Mouse (Mus musculus): Measurements from ENCODE around the gene Ptch1. TPM values are rescaled to one million over a fixed set of nuclear protein-coding genes. Genes with fewer than 3 reads are reported as not detected.
A peak's percentile ranks its signal among the peaks of the same experiment; 100 is the strongest.

Gene Ptch1
- polyA plus RNA-seq, 1 experiment = 22.3 TPM

- peaks cover 16% of the 10 kb centered on the region for H3K4me1 ChIP-seq (ENCODE audit: control insufficient read depth, insufficient read depth, low read length)
- TF ChIP-seq CTCF (IDR thresholded peaks at IDR 0.05; ENCODE audit: extremely low read depth, insufficient read depth, low read length) (no peak), POLR2A (IDR thresholded peaks at IDR 0.05; ENCODE audit: extremely low read depth, insufficient read depth, low read length) (no peak)
- no peak overlapping the region for H3K4me3 ChIP-seq (ENCODE audit: insufficient read depth, low read length)
- H3K27ac ChIP-seq (ENCODE audit: insufficient read depth, low read length) = no peak overlapping the region
Observed at GRCm38 (mm10) chr13:63554569-63554968, 18.8 kb downstream of the Ptch1 start.

- Histone ChIP-seq H3K4me1 (ENCODE audit: control insufficient read depth, insufficient read depth, low read length) (peaks cover 19% of the 10 kb centered on the region), H3K4me3 (ENCODE audit: insufficient read depth, low read length) (no peak overlapping the region), H3K27ac (ENCODE audit: insufficient read depth, low read length) (no peak overlapping the region)
- TF ChIP-seq CTCF (IDR thresholded peaks at IDR 0.05; ENCODE audit: extremely low read depth, insufficient read depth, low read length) = no peak
Observed at GRCm38 (mm10) chr13:63553436-63553835, 20.0 kb downstream of the Ptch1 start.

- no peak overlapping the region for H3K27ac ChIP-seq (ENCODE audit: insufficient read depth, low read length)
- no peak overlapping the region for H3K4me3 ChIP-seq (ENCODE audit: insufficient read depth, low read length)
- TF ChIP-seq POLR2A (IDR thresholded peaks at IDR 0.05; ENCODE audit: extremely low read depth, insufficient read depth, low read length) (no peak), CTCF (IDR thresholded peaks at IDR 0.05; ENCODE audit: extremely low read depth, insufficient read depth, low read length) (no peak)
- H3K4me1 ChIP-seq (ENCODE audit: control insufficient read depth, insufficient read depth, low read length) = peaks cover 19% of the 10 kb centered on the region
Observed at GRCm38 (mm10) chr13:63552291-63552932, 21.0 kb downstream of the Ptch1 start.

GRCm38 (mm10) chr13:63551552-63552290 lies 21.7 kb downstream of the Ptch1 start:
- H3K4me1 ChIP-seq (ENCODE audit: control insufficient read depth, insufficient read depth, low read length) = peaks cover 19% of the 10 kb centered on the region
- no peak overlapping the region for H3K4me3 ChIP-seq (ENCODE audit: insufficient read depth, low read length)
- TF ChIP-seq CTCF (IDR thresholded peaks at IDR 0.05; ENCODE audit: extremely low read depth, insufficient read depth, low read length) = no peak
- no peak for TF ChIP-seq POLR2A (IDR thresholded peaks at IDR 0.05; ENCODE audit: extremely low read depth, insufficient read depth, low read length)
- no peak overlapping the region for H3K27ac ChIP-seq (ENCODE audit: insufficient read depth, low read length)

- no peak for TF ChIP-seq POLR2A (IDR thresholded peaks at IDR 0.05; ENCODE audit: extremely low read depth, insufficient read depth, low read length)
- TF ChIP-seq CTCF (IDR thresholded peaks at IDR 0.05; ENCODE audit: extremely low read depth, insufficient read depth, low read length) = no peak
- Histone ChIP-seq H3K4me1 (ENCODE audit: control insufficient read depth, insufficient read depth, low read length) (peaks cover 17% of the 10 kb centered on the region), H3K27ac (ENCODE audit: insufficient read depth, low read length) (no peak overlapping the region), H3K4me3 (ENCODE audit: insufficient read depth, low read length) (no peak overlapping the region)
Observed at GRCm38 (mm10) chr13:63550367-63550766, 23.0 kb downstream of the Ptch1 start.

GRCm38 (mm10) chr13:63549210-63549609 lies 24.2 kb downstream of the Ptch1 start:
- H3K27ac ChIP-seq (ENCODE audit: insufficient read depth, low read length) = peak overlapping the region; percentile 3; the same call in 1 of the 2 replicates
- TF ChIP-seq CTCF (IDR thresholded peaks at IDR 0.05; ENCODE audit: extremely low read depth, insufficient read depth, low read length) = no peak
- no peak for TF ChIP-seq POLR2A (IDR thresholded peaks at IDR 0.05; ENCODE audit: extremely low read depth, insufficient read depth, low read length)
- H3K4me3 ChIP-seq (ENCODE audit: insufficient read depth, low read length) = no peak overlapping the region
- peaks cover 17% of the 10 kb centered on the region for H3K4me1 ChIP-seq (ENCODE audit: control insufficient read depth, insufficient read depth, low read length)

- H3K4me3 ChIP-seq (ENCODE audit: insufficient read depth, low read length) = no peak overlapping the region
- H3K27ac ChIP-seq (ENCODE audit: insufficient read depth, low read length) = peak overlapping the region; percentile 21; the same call in 1 of the 2 replicates
- TF ChIP-seq CTCF (IDR thresholded peaks at IDR 0.05; ENCODE audit: extremely low read depth, insufficient read depth, low read length) (no peak), POLR2A (IDR thresholded peaks at IDR 0.05; ENCODE audit: extremely low read depth, insufficient read depth, low read length) (no peak)
- H3K4me1 ChIP-seq (ENCODE audit: control insufficient read depth, insufficient read depth, low read length) = peaks cover 16% of the 10 kb centered on the region
Observed at GRCm38 (mm10) chr13:63548571-63548970, 24.8 kb downstream of the Ptch1 start.

GRCm38 (mm10) chr13:63545291-63545690 lies 28.1 kb downstream of the Ptch1 start:
- Histone ChIP-seq H3K4me1 (ENCODE audit: control insufficient read depth, insufficient read depth, low read length) (peaks cover 3% of the 10 kb centered on the region), H3K27ac (ENCODE audit: insufficient read depth, low read length) (no peak overlapping the region), H3K4me3 (ENCODE audit: insufficient read depth, low read length) (no peak overlapping the region)
- no peak for TF ChIP-seq CTCF (IDR thresholded peaks at IDR 0.05; ENCODE audit: extremely low read depth, insufficient read depth, low read length)
- no peak for TF ChIP-seq POLR2A (IDR thresholded peaks at IDR 0.05; ENCODE audit: extremely low read depth, insufficient read depth, low read length)

GRCm38 (mm10) chr13:63544967-63545253 lies 28.5 kb downstream of the Ptch1 start:
- H3K4me1 ChIP-seq (ENCODE audit: control insufficient read depth, insufficient read depth, low read length) = peaks cover 3% of the 10 kb centered on the region
- H3K4me3 ChIP-seq (ENCODE audit: insufficient read depth, low read length) = no peak overlapping the region
- H3K27ac ChIP-seq (ENCODE audit: insufficient read depth, low read length) = no peak overlapping the region
- TF ChIP-seq CTCF (IDR thresholded peaks at IDR 0.05; ENCODE audit: extremely low read depth, insufficient read depth, low read length) (no peak), POLR2A (IDR thresholded peaks at IDR 0.05; ENCODE audit: extremely low read depth, insufficient read depth, low read length) (no peak)
